Mouse (Mus musculus) cerebellum, adult 8-10 months (tissue): ENCODE measurements around the gene Loxl3.

ENCODE experiments used
- DNase-seq: peaks from one replicate; pipeline ENCODE4 v3.0.0; 2022

Gene Loxl3

GRCm38 (mm10) chr6:83033249-83034185 lies at the start of gene Loxl3, which contains the start of gene Dok1:
Gene Loxl3 (plus strand): TSS chr6:83034173.
Gene Dok1 (minus strand): TSS chr6:83033471.
- DNase-seq, result no peak

GRCm38 (mm10) chr6:82987411-82987971 lies 46.5 kb upstream of the Loxl3 start:
- no peak for DNase-seq

- no peak for DNase-seq
Observed at GRCm38 (mm10) chr6:82993696-82994095, 40.3 kb upstream of the Loxl3 start.

GRCm38 (mm10) chr6:82994372-82994771 lies 39.6 kb upstream of the Loxl3 start:
- DNase-seq, result no peak

GRCm38 (mm10) chr6:82996740-82997315 lies 37.1 kb upstream of the Loxl3 start:
- peak; percentile 87 for DNase-seq

GRCm38 (mm10) chr6:82997511-82998102 lies 36.4 kb upstream of the Loxl3 start:
- no peak for DNase-seq

GRCm38 (mm10) chr6:82998326-82998725 lies 35.6 kb upstream of the Loxl3 start:
- DNase-seq, result no peak

GRCm38 (mm10) chr6:82999986-83000385 lies 34.0 kb upstream of the Loxl3 start:
- DNase-seq, result no peak

- no peak for DNase-seq
Observed at GRCm38 (mm10) chr6:83003082-83003481, 30.9 kb upstream of the Loxl3 start.

GRCm38 (mm10) chr6:83003850-83004249 lies 30.1 kb upstream of the Loxl3 start:
- no peak for DNase-seq

GRCm38 (mm10) chr6:83004309-83004708 lies 29.7 kb upstream of the Loxl3 start:
- no peak for DNase-seq

GRCm38 (mm10) chr6:83004872-83005271 lies 29.1 kb upstream of the Loxl3 start:
- DNase-seq, result no peak

GRCm38 (mm10) chr6:83005444-83006011 lies 28.4 kb upstream of the Loxl3 start:
- DNase-seq, result no peak

- DNase-seq, result no peak
Observed at GRCm38 (mm10) chr6:83006114-83006513, 27.9 kb upstream of the Loxl3 start.

GRCm38 (mm10) chr6:83008659-83009058 lies 25.3 kb upstream of the Loxl3 start:
- no peak for DNase-seq

- no peak for DNase-seq
Observed at GRCm38 (mm10) chr6:83010010-83010409, 24.0 kb upstream of the Loxl3 start.

- no peak for DNase-seq
Observed at GRCm38 (mm10) chr6:83011255-83011654, 22.7 kb upstream of the Loxl3 start.

- no peak for DNase-seq
Observed at GRCm38 (mm10) chr6:83011756-83012155, 22.2 kb upstream of the Loxl3 start.

GRCm38 (mm10) chr6:83013444-83013843 lies 20.5 kb upstream of the Loxl3 start:
- DNase-seq, result no peak

- DNase-seq, result no peak
Observed at GRCm38 (mm10) chr6:83014482-83015466, 19.2 kb upstream of the Loxl3 start.

GRCm38 (mm10) chr6:83015749-83016148 lies 18.2 kb upstream of the Loxl3 start:
- no peak for DNase-seq

GRCm38 (mm10) chr6:83017190-83017589 lies 16.8 kb upstream of the Loxl3 start:
- DNase-seq, result no peak
